Mouse (Mus musculus): Measurements from ENCODE around the gene Cpt1b.
A peak's percentile ranks its signal among the peaks of the same experiment; 100 is the strongest.

Cpt1b gene

GRCm38 (mm10) chr15:89379429-89379828, 46.2 kb downstream of the Cpt1b start:
- DNase-seq (ENCODE audit: low read depth, low spot score): no peak

GRCm38 (mm10) chr15:89378831-89379401, 46.7 kb downstream of the Cpt1b start, which contains the start of gene Odf3b:
TSS of gene Odf3b (minus strand) at chr15:89379282.
- no peak for DNase-seq (ENCODE audit: low read depth, low spot score)

- DNase-seq (ENCODE audit: low read depth, low spot score): no peak
Observed at GRCm38 (mm10) chr15:89377938-89378828, 47.5 kb downstream of the Cpt1b start.

GRCm38 (mm10) chr15:89377362-89377761, 48.3 kb downstream of the Cpt1b start:
- DNase-seq (ENCODE audit: low read depth, low spot score): no peak

GRCm38 (mm10) chr15:89376957-89377356, 48.7 kb downstream of the Cpt1b start, which contains the start of gene Tymp:
TSS of gene Tymp (minus strand) at chr15:89377039.
- DNase-seq (ENCODE audit: low read depth, low spot score): no peak

- DNase-seq (ENCODE audit: low read depth, low spot score): no peak
Observed at GRCm38 (mm10) chr15:89376040-89376439, 49.6 kb downstream of the Cpt1b start.

GRCm38 (mm10) chr15:89374801-89375534, 50.7 kb downstream of the Cpt1b start:
- no peak for DNase-seq (ENCODE audit: low read depth, low spot score)

- no peak for DNase-seq (ENCODE audit: low read depth, low spot score)
Observed at GRCm38 (mm10) chr15:89374340-89374739, 51.3 kb downstream of the Cpt1b start.

GRCm38 (mm10) chr15:89373762-89374248, 51.9 kb downstream of the Cpt1b start, which contains the start of gene Sco2:
TSS of gene Sco2 (minus strand) at chr15:89373846.
- peak; percentile 84 for DNase-seq (ENCODE audit: low read depth, low spot score)

- DNase-seq (ENCODE audit: low read depth, low spot score): peak; percentile 67
Observed at GRCm38 (mm10) chr15:89373027-89373761, 52.5 kb downstream of the Cpt1b start.

- DNase-seq (ENCODE audit: low read depth, low spot score): no peak
Observed at GRCm38 (mm10) chr15:89372536-89372935, 53.1 kb downstream of the Cpt1b start.

GRCm38 (mm10) chr15:89372068-89372467, 53.6 kb downstream of the Cpt1b start:
- DNase-seq (ENCODE audit: low read depth, low spot score): no peak
